Mouse (Mus musculus): ENCODE data around the gene Tpra1.
A peak's percentile ranks its signal among the peaks of the same experiment; 100 is the strongest.

DNA sequence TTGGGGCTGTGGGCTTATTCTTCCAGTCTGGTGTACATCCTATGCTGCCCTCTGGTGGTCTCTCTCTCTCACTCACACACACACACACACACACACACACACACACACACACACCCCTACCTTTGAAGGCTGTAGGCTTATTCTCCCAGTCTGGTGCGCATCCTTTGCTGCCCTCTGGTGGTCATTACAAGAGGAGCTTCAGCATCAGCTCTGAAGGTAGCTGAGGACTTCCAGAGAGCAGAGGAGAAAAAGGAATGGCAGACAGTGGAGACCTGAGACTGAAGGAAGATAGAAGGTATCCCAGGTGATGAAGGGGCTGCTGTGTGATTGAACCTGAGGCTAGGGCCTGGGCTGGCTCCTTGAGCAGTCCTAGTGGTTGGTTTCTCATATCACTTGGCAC is 14.1 kb downstream of the Tpra1 start:
- peak; percentile 56; the same call in 1 of the 2 replicates for TF ChIP-seq CTCF (IDR thresholded peaks at IDR 0.05; ENCODE audit: extremely low read depth, insufficient read depth, insufficient read length, insufficient replicate concordance)
- TF ChIP-seq POLR2A (IDR thresholded peaks at IDR 0.05; ENCODE audit: low read depth, low read length): no peak

Data from spleen, adult 2 months (tissue).